Mouse (Mus musculus): ENCODE results near the gene 4932438H23Rik. TPM values are rescaled to one million over a fixed set of nuclear protein-coding genes. Genes with fewer than 3 reads are reported as not detected.

Gene 4932438H23Rik
- total RNA-seq, 2 experiments from 2014 or later: 0.70 to 1.1 TPM

DNA sequence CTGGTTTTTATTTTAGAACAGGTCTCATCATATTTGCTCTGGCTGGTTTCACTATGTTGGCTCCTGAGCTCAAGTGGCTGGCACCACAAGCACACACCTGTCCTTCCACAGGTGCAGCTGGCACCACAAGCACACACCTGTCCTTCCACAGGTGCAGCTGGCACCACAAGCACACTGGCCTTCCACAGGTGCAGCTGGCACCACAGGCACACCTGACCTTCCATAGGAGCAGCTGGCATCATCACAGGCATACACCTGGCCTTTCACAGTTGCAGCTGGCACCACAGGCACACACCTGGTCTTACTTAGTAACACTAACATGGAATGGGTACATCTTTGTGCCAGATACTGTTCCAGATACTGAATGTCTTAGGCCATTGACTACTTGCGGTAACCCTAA is 27.8 kb downstream of the 4932438H23Rik start:
- no peak for DNase-seq (ENCODE audit: low spot score in 2 of 2)
- intact Hi-C loops (cut with DNase I): no loop called here

GRCm38 (mm10) chr16:91064583-91065365 is 30.1 kb downstream of the 4932438H23Rik start:
- intact Hi-C loops (cut with DNase I): no loop called here
- DNase-seq (ENCODE audit: low spot score in 2 of 2): no peak

GRCm38 (mm10) chr16:91063786-91064185 is 31.1 kb downstream of the 4932438H23Rik start:
- intact Hi-C loops (cut with DNase I): no loop called here
- DNase-seq (ENCODE audit: low spot score in 2 of 2): no peak

GRCm38 (mm10) chr16:91061531-91062318 is 33.2 kb downstream of the 4932438H23Rik start:
- DNase-seq (ENCODE audit: low spot score in 2 of 2): no peak
- intact Hi-C loops (cut with DNase I): no loop called here

GRCm38 (mm10) chr16:91057741-91058140 is 37.2 kb downstream of the 4932438H23Rik start:
- intact Hi-C loops (cut with DNase I): no loop called here
- no peak for DNase-seq (ENCODE audit: low spot score in 2 of 2)

DNA sequence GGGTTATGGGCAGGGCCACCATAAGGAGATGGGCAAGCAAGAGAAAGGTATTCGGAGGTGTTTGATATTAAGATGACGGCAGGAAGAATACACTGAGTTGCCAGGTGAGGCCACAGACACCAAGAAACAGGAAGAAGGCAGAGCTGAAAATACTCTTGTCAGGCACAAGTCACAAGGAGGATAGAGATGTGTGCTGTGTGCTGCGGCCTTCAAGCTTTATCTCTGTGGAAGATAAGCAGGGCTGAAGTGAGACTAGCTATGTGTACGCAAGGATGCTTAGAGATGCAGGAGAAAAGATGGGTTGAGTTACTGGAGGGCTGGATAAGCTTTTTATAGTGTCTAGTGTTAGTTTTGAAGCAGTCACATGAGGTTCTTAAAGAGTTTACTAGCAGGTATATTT is 37.7 kb downstream of the 4932438H23Rik start:
- DNase-seq (ENCODE audit: low spot score in 2 of 2): no peak
- intact Hi-C loops (cut with DNase I): no loop called here

DNA sequence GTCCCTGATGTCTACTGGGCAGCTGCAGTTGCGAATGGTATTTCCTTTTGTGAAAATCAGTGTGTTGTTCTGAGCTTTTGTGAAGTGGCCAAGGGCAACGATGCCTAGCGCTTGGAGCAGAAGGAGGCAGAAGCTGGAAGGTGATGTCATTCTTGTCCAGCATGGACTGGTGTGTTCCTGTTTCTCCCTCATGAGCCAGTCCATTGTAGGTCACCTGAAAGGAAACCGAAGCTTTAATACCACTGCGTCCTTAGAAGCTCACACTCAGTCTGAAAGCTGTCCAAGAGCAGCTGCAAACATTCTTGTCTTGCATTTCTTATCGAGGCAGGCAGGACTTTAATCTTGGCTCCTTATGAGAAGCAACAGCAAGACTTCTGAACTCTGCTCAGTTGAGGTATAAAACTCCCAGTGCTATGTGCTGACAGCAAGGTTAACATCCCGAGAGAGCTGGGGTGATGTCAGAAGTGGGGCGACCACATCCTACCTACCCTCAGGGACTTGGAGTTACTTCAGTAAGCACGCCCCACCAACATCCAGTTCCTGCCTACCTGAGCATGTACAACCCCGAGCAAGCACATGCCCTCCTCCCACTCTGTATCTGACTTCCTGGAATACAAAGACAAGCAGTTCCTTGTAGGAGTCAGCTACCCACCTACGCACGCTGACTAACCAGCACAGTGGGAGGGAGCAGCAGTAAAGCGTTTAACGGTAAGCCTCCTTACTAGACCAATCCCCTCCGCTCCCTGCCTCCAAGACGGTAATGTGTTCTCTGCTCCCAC is 38.7 kb downstream of the 4932438H23Rik start:
- DNase-seq (ENCODE audit: low spot score in 2 of 2): peak; percentile 40 to 80
- intact Hi-C loops (cut with DNase I): no loop called here

- DNase-seq (ENCODE audit: low spot score in 2 of 2): no peak
- intact Hi-C loops (cut with DNase I): no loop called here
Observed at GRCm38 (mm10) chr16:91055150-91055549, 39.8 kb downstream of the 4932438H23Rik start.

DNA sequence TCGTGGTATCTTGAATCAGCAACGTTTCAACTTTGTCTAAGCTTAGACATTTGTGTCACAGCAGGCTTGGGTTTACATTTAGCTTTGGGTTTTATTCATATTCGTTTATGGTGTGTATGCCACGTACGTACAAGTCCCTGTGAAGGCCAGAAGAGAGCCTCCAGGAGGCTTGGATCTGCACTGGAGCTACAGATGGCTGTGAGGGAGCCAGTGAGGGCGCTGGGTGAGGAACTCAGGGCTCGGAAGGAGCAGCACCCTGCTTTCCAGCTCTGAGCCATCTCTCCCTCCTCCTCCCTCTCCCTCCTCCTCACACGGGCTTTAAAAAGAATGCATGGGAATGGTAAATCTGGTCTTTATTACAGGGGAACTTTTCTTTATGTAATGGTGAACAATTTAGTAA is 41.3 kb downstream of the 4932438H23Rik start:
- intact Hi-C loops (cut with DNase I): no loop called here
- DNase-seq (ENCODE audit: low spot score in 2 of 2): no peak

DNA sequence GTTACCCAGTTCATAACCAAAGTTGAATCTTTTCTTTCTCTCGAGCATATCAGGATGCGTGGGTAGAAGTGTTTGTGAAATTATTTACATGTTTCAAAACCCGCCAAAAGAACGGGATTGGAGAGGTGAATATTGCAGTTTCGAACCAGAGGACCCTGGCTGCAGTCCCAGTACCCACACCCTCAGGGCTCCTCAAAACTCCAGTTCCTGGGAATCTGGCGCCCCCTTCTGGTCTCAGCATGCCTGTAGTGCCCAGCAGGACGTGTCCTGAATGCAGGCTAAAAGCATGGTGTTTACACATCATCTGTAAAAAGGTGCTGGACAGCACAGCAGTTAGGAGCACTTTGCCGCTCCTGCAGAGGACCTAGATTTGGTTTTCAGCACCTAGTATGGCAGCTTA is 49.4 kb downstream of the 4932438H23Rik start:
- intact Hi-C loops (cut with DNase I): no loop called here
- peak; percentile 31 to 37 for DNase-seq (ENCODE audit: low spot score in 2 of 2)

GRCm38 (mm10) chr16:91044270-91045182 is 50.4 kb downstream of the 4932438H23Rik start, which contains the start of gene Paxbp1:
Gene Paxbp1, minus strand, starts transcription at chr16:91044543.
- intact Hi-C loops (cut with DNase I): no loop called here
- peak; percentile 99 for DNase-seq (ENCODE audit: low spot score in 2 of 2)

GRCm38 (mm10) chr16:91043461-91044248 is 51.3 kb downstream of the 4932438H23Rik start:
- intact Hi-C loops (cut with DNase I): no loop called here
- peak; percentile 43 to 56 for DNase-seq (ENCODE audit: low spot score in 2 of 2)

DNA sequence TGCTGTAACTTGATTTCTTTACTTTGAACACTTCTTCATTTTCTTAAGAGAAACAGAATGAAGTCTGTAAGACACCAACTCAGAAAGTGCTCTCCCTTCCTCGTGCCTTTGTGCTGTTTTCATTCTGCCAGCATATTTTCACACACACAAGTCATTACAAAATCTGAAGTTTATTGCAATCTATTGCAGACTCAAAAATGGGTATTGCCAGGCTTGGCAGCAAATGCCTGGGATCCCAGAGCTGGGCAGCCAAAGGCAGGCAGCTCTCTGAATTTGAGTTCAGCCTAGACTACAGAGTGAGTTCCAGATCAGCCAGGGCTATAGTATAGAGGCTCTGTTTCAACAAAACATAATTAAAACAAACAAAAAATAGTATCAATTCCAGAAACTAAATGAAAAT is 52.3 kb downstream of the 4932438H23Rik start:
- no peak for DNase-seq (ENCODE audit: low spot score in 2 of 2)
- intact Hi-C loops (cut with DNase I): no loop called here

DNA sequence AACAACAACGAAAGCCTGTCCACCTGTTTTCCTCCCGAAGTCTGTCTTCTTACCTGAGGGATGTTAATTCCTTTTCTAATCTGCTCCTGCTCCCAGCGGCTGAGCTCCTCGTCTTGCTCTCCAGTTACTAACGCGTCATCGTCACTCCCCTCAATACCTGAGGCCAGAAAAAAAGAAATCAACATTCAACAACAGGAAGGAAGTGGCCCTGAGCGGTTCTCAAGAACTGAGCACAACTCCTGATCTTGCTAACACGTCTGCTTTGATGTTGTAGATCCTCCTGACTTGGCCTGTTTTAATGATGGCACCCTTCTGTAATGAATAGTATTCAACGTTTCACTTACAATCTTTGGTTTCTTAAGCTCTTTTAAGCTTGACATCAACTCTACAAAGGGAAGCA is 59.1 kb downstream of the 4932438H23Rik start:
- intact Hi-C loops (cut with DNase I): loop anchor here (10.0 kb wide), 2 partner anchors 231 to 629 kb away; no protein-coding TSS in a partner anchor
- no peak for DNase-seq (ENCODE audit: low spot score in 2 of 2)

- intact Hi-C loops (cut with DNase I): loop anchor here (10.0 kb wide), 2 partner anchors 226 to 634 kb away; no protein-coding TSS in a partner anchor
- no peak for DNase-seq (ENCODE audit: low spot score in 2 of 2)
Observed at GRCm38 (mm10) chr16:91030751-91031150, 64.2 kb downstream of the 4932438H23Rik start.

DNA sequence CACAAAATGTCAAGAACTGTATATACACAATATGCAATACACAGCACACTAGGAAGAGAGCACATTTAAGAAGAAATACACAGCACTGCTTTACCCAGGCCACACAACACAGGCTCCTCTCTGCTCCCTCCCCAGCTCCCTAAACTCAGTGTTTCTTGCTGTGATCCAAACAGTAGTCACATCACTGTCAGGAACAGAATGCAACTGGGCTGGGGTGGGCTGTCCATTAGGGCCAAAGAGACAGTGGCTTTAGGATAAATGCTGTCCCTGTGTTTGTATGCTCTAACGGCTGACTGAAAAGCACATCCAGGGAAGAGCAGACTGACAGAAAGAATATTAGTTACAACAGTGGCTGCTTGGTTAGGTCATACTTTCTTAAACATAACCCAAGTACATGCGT is 65.0 kb downstream of the 4932438H23Rik start:
- intact Hi-C loops (cut with DNase I): loop anchor here (5.0 to 10.0 kb wide), 3 partner anchors 68 to 635 kb away; no protein-coding TSS in a partner anchor
- no peak for DNase-seq (ENCODE audit: low spot score in 2 of 2)

- intact Hi-C loops (cut with DNase I): loop anchor here (5.0 kb wide), 1 partner anchor 67 kb away; no protein-coding TSS in a partner anchor
- no peak for DNase-seq (ENCODE audit: low spot score in 2 of 2)
Observed at GRCm38 (mm10) chr16:91029161-91029743, 65.7 kb downstream of the 4932438H23Rik start.

Data from left cerebral cortex, postnatal 14 days (tissue).